Comparison of ENCODE assay signal across 20 mouse cellular contexts in genomic region chr19:21346646-21347045, GRCm38 (mm10).
DNase-seq lines count a peak whose midpoint lies in the region; ATAC-seq and TF ChIP-seq lines count a peak whose summit lies in the region.
"Had no signal": no experiment of that assay in that cellular context is flagged by ENCODE, and none has a peak within 500 bp of the region (broad histone marks: within the 10 kb centered on the region; RNA-seq: fewer than 3 reads in every experiment).

No protein-coding gene starts in this region.

- H3K4me3 ChIP-seq in testis, adult 2 months (ENCODE audit: control insufficient read depth, low read depth, low read length), result peak overlapping the region; percentile 45
- H3K4me3 ChIP-seq in forebrain, postnatal 0 days (ENCODE audit: low read depth, low read length), result no peak overlapping the region
- no peak overlapping the region for H3K4me3 ChIP-seq in hindbrain, embryonic 16.5 days (ENCODE audit: low read length)
- H3K4me3 ChIP-seq: embryonic facial prominence, embryonic 10.5 days; embryonic facial prominence, embryonic 12.5 days; forebrain, embryonic 13.5 days; forebrain, embryonic 15.5 days had no signal

- DNase-seq in testis, postnatal 10 days (ENCODE audit: low spot score), result no peak
- peak; percentile 21 for DNase-seq in ZHBTc4 (ENCODE audit: low read depth, low spot score)
- DNase-seq in forebrain, postnatal 0 days, result no peak
- DNase-seq: adrenal gland, adult 2 months; adrenal gland, postnatal 10 days; adrenal gland, postnatal 25 days; B cell, adult 2 months; cerebellum, adult 11-12 months; cerebellum, adult 2 months; cerebellum, adult 9-10 months; cerebellum, postnatal 10 days; cerebellum, postnatal 25 days had no signal

- H3K4me2 ChIP-seq in forebrain, postnatal 0 days (ENCODE audit: low read depth), result no peak overlapping the region
- no peak overlapping the region for H3K4me2 ChIP-seq in hindbrain, embryonic 16.5 days (ENCODE audit: low read length)
- H3K4me2 ChIP-seq: embryonic facial prominence, embryonic 12.5 days; forebrain, embryonic 13.5 days; forebrain, embryonic 15.5 days had no signal

- H3K4me1 ChIP-seq in testis, adult 2 months (ENCODE audit: control insufficient read depth, insufficient read depth, low read length), result peaks cover 9% of the 10 kb centered on the region
- no peaks in the 10 kb centered on the region for H3K4me1 ChIP-seq in forebrain, postnatal 0 days (ENCODE audit: insufficient read depth)
- no peaks in the 10 kb centered on the region for H3K4me1 ChIP-seq in hindbrain, embryonic 16.5 days (ENCODE audit: control insufficient read depth, insufficient read depth, low read depth, low read length)
- H3K4me1 ChIP-seq: embryonic facial prominence, embryonic 10.5 days; embryonic facial prominence, embryonic 12.5 days; forebrain, embryonic 13.5 days; forebrain, embryonic 15.5 days had no signal

- TF ChIP-seq CTCF in testis, adult 2 months (IDR thresholded peaks at IDR 0.05; ENCODE audit: control insufficient read depth, insufficient read depth, insufficient replicate concordance, low read depth, low read length), result no peak
- TF ChIP-seq CTCF in forebrain, postnatal 0 days (IDR thresholded peaks at IDR 0.05; ENCODE audit: low read depth), result no peak

- TF ChIP-seq POLR2A in testis, adult 2 months (IDR thresholded peaks at IDR 0.05; ENCODE audit: control insufficient read depth, low read depth, low read length), result no peak

- H3K9me3 ChIP-seq in forebrain, postnatal 0 days (ENCODE audit: low read length), result no peaks in the 10 kb centered on the region
- no peaks in the 10 kb centered on the region for H3K9me3 ChIP-seq in hindbrain, embryonic 16.5 days (ENCODE audit: control insufficient read depth, low read length)
- H3K9me3 ChIP-seq: embryonic facial prominence, embryonic 10.5 days; embryonic facial prominence, embryonic 12.5 days; forebrain, embryonic 13.5 days; forebrain, embryonic 15.5 days had no signal

- no peak overlapping the region for H3K9ac ChIP-seq in forebrain, postnatal 0 days
- H3K9ac ChIP-seq in hindbrain, embryonic 16.5 days (ENCODE audit: low read depth, low read length), result no peak overlapping the region
- H3K9ac ChIP-seq: embryonic facial prominence, embryonic 12.5 days; forebrain, embryonic 13.5 days; forebrain, embryonic 15.5 days had no signal

- H3K27ac ChIP-seq in testis, adult 2 months (ENCODE audit: control insufficient read depth, insufficient read depth, low read depth, low read length), result no peak overlapping the region
- H3K27ac ChIP-seq in forebrain, postnatal 0 days (ENCODE audit: low read depth, low read length), result no peak overlapping the region
- no peak overlapping the region for H3K27ac ChIP-seq in hindbrain, embryonic 16.5 days (ENCODE audit: low read depth, low read length)
- H3K27ac ChIP-seq: embryonic facial prominence, embryonic 10.5 days; embryonic facial prominence, embryonic 12.5 days; forebrain, embryonic 13.5 days; forebrain, embryonic 15.5 days had no signal

- H3K27me3 ChIP-seq in testis, adult 2 months (ENCODE audit: control insufficient read depth, insufficient read depth, low read length), result no peaks in the 10 kb centered on the region
- no peaks in the 10 kb centered on the region for H3K27me3 ChIP-seq in forebrain, postnatal 0 days (ENCODE audit: insufficient read depth, low read length)
- H3K27me3 ChIP-seq in hindbrain, embryonic 16.5 days (replicated peaks; ENCODE audit: control insufficient read depth, insufficient read depth, low read length), result no peaks in the 10 kb centered on the region
- H3K27me3 ChIP-seq: CH12.LX; embryonic facial prominence, embryonic 12.5 days; forebrain, embryonic 13.5 days; forebrain, embryonic 15.5 days had no signal

- WGBS in forebrain, postnatal 0 days, result 91% methylated on average over 6 of the region's 6 CpGs
- WGBS in hindbrain, embryonic 16.5 days, result 88% methylated on average over 6 of the region's 6 CpGs

- no peak for ATAC-seq in forebrain, postnatal 0 days
- ATAC-seq in hindbrain, embryonic 16.5 days, result no peak
- ATAC-seq: CD4-positive, CD25-positive, alpha-beta regulatory T cell, adult 4 months; forebrain, embryonic 13.5 days; forebrain, embryonic 15.5 days had no signal

- no peaks in the 10 kb centered on the region for H3K36me3 ChIP-seq in testis, adult 2 months (ENCODE audit: control insufficient read depth, insufficient read depth, low read length)
- no peaks in the 10 kb centered on the region for H3K36me3 ChIP-seq in forebrain, postnatal 0 days (ENCODE audit: insufficient read depth)
- no peaks in the 10 kb centered on the region for H3K36me3 ChIP-seq in hindbrain, embryonic 16.5 days (ENCODE audit: control insufficient read depth, insufficient read depth, low read length)
- H3K36me3 ChIP-seq: embryonic facial prominence, embryonic 10.5 days; embryonic facial prominence, embryonic 12.5 days; forebrain, embryonic 15.5 days had no signal
